Mouse (Mus musculus) forebrain, embryonic 10.5 days (tissue): ENCODE results near the gene Scrg1. TPM values are rescaled to one million over a fixed set of nuclear protein-coding genes. Genes with fewer than 3 reads are reported as not detected.
"Not testable (repeated sequence)": the region's sequence is repeated elsewhere in the genome, so short reads cannot be mapped to it uniquely, and the experiment has no call there.

Experiments used
- DNase-seq: peaks from one replicate; pipeline ENCODE4 v3.0.0-alpha.2; 2017; ENCODE audit warnings: low spot score; ENCODE audit errors: extremely low spot score
- H3K27ac ChIP-seq: fragments of 300-500 bp; sonication (generic); 2 replicates; pipeline ENCODE4 v1.5.1; 2016; ENCODE audit warnings: mild to moderate bottlenecking
- H3K27me3 ChIP-seq: fragments of 300-500 bp; sonication (generic); 2 replicates; pipeline ENCODE4 v1.6.1; 2016; ENCODE audit warnings: mild to moderate bottlenecking; ENCODE audit not compliant: poor library complexity, severe bottlenecking
- H3K36me3 ChIP-seq: fragments of 300-500 bp; sonication (generic); replicated peaks from 2 replicates; pipeline ENCODE4 v1.6.1; 2016; ENCODE audit warnings: mild to moderate bottlenecking, moderate library complexity
- H3K4me1 ChIP-seq: fragments of 300-500 bp; sonication (generic); 2 replicates; pipeline ENCODE4 v1.6.1; 2016
- H3K4me3 ChIP-seq: fragments of 300-500 bp; sonication (generic); 2 replicates; pipeline ENCODE4 v1.5.1; 2016; ENCODE audit warnings: mild to moderate bottlenecking, moderate library complexity
- H3K9me3 ChIP-seq: fragments of 300-500 bp; sonication (generic); 2 replicates; pipeline ENCODE4 v1.6.1; 2016; ENCODE audit warnings: mild to moderate bottlenecking, moderate library complexity
- WGBS: fragments of 180-500 bp; shearing (Covaris S2); methylation state at CpG from one replicate; pipeline ENCODE4 v1.1.7; 2016; 5-methylcytosine and 5-hydroxymethylcytosine counted together
- polyA plus RNA-seq: library from polyadenylated mRNA; unstranded; fragments of >200 nt; fragmentation: Nextera tagmentation; extraction: Ambion mirVana; gene quantifications from 2 replicates; pipeline ENCODE4 v1.2.1, GENCODE M21; 2016

Scrg1 gene
- not detected in 2 replicates for polyA plus RNA-seq

GRCm38 (mm10) chr8:57455765-57456164 lies at the start of gene Scrg1:
TSS of gene Scrg1 (plus strand) at chr8:57455923.
- Histone ChIP-seq H3K9me3 (no peaks in the 10 kb centered on the region), H3K4me3 (no peak within 1 kb of the TSS), H3K27ac (no peak within 1 kb of the TSS), H3K36me3 (no peaks in the 10 kb centered on the region), H3K27me3 (no peaks in the 10 kb centered on the region), H3K4me1 (no peaks in the 10 kb centered on the region)
- WGBS: 64% methylated on average over 3 of the region's 3 CpGs
- no peak for DNase-seq

- Histone ChIP-seq H3K4me1 (peaks cover 39% of the 10 kb centered on the region), H3K4me3 (no peak overlapping the region), H3K9me3 (no peaks in the 10 kb centered on the region), H3K27me3 (peaks cover 54% of the 10 kb centered on the region), H3K27ac (no peak overlapping the region), H3K36me3 (no peaks in the 10 kb centered on the region)
- WGBS: 84% methylated on average over 4 of the region's 4 CpGs
- DNase-seq: no peak
Measured at GRCm38 (mm10) chr8:57406366-57406765, 49.4 kb upstream of the Scrg1 start.

GRCm38 (mm10) chr8:57409333-57409732 lies 46.4 kb upstream of the Scrg1 start:
- 15% methylated on average over 2 of the region's 2 CpGs for WGBS
- H3K27ac ChIP-seq: no peak overlapping the region

DNA sequence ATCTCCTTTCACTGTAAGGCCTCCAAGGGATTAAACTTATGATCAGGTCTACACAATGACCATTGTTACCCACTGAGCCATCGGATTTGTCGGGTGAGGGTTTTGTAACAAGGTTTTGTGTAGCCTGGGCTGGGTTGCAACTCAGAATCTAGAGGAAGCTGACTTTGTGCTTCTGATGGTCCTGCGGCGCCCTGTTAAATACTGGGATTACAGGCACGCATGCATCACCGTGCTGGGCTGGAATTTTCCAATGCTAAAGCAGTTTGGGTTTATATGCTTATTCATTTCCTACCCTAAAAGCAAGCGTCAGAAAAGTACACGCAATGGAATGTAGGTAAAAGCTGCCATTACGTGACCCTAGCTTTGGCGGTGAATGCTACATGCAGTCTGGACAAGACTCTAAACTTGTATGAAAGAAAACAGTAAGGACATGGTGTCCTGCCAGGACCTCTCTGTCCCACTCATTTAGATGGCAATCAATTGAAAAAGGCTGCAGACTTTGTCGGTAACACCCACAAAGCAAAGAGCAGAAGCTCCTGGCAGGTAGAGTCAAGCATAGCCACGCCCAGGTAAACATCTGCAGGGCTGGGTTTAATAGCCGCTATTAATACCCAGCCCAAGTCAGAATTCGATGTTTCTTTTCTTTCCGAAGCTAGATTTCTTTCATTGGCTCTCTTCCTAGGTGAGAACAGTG lies 45.8 kb upstream of the Scrg1 start:
- Histone ChIP-seq H3K4me3 (peak overlapping the region; percentile 42), H3K27ac (no peak overlapping the region), H3K27me3 (peaks cover 67% of the 10 kb centered on the region), H3K36me3 (no peaks in the 10 kb centered on the region), H3K9me3 (no peaks in the 10 kb centered on the region), H3K4me1 (peaks cover 28% of the 10 kb centered on the region)
- DNase-seq: no peak
- WGBS: 14% methylated on average over 15 of the region's 15 CpGs

More at GRCm38 (mm10) chr8:57409333-57409732, 46.4 kb upstream of the Scrg1 start:
- DNase-seq: no peak
- Histone ChIP-seq H3K4me3 (no peak overlapping the region), H3K27me3 (peaks cover 67% of the 10 kb centered on the region), H3K9me3 (no peaks in the 10 kb centered on the region), H3K4me1 (peaks cover 33% of the 10 kb centered on the region), H3K36me3 (no peaks in the 10 kb centered on the region)

DNA sequence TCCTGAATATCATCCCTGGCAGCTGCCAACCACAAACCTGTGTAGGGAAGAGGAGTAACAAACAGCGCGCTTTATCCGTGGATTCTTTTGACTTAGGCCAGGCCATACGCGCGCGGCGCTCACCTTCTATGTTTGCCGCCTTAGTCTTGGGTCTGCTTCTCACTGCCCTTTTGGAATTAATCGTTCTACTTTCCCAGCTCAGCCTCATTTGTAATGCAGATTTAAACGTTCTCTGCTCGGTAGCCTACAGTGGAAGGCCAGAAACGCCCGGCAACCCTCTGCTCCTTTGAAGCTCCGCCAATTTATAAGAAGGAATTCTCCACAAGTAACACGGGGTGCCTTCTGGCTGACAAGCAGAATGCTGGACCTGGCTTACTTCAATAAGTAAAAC lies 45.3 kb upstream of the Scrg1 start:
- peaks cover 67% of the 10 kb centered on the region for H3K27me3 ChIP-seq

DNA sequence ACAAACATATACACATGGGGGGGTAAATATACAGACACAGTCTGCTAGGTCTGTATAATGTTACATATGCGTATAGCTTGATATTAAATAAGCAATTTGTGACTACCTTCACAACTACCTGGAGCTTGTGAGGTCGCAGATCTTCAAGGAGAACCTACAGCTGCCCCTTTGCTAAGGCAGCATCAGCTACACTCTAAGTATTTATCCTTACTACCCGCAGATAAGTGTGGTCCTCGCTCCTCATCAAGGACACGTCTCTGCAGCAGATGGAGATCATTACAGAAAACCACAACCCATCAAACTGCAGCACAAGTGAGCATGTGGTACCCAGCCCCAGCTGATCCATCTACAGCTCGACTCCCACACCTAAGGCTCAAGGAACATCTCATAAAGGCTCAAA lies 44.4 kb upstream of the Scrg1 start:
- no peak overlapping the region for H3K4me3 ChIP-seq
- no peaks in the 10 kb centered on the region for H3K9me3 ChIP-seq
- DNase-seq: no peak
- H3K27me3 ChIP-seq: peaks cover 63% of the 10 kb centered on the region
- H3K4me1 ChIP-seq: peaks cover 19% of the 10 kb centered on the region
- H3K36me3 ChIP-seq: no peaks in the 10 kb centered on the region
- WGBS: 88% methylated on average over 6 of the region's 6 CpGs
- H3K27ac ChIP-seq: no peak overlapping the region

More for the DNA sequence above, 45.3 kb upstream of the Scrg1 start:
- Histone ChIP-seq H3K36me3 (no peaks in the 10 kb centered on the region), H3K4me3 (peak overlapping the region; percentile 42), H3K4me1 (peaks cover 22% of the 10 kb centered on the region), H3K9me3 (no peaks in the 10 kb centered on the region), H3K27ac (no peak overlapping the region)
- peak; percentile 45 for DNase-seq
- WGBS: 3% methylated on average over 16 of the region's 16 CpGs

DNA sequence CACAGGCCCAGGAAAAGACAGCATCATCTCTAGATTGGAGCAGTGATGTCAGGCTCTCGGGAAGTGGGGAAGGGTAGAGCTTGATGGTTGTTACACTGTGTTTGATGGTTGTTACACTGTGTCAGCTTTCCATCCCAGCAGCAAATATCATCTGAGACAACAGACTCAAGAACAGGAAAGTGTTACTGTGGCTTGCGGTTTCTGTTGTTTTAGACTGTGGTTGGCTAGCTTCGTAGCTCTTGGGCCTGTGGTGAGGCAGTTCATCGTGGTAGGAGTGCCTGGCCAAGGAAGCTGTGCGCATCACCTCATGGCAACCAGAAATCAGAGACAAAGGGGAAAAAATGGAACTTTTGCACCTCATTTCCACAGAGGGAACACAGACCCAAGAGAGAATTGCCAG lies 38.9 kb upstream of the Scrg1 start:
- no peaks in the 10 kb centered on the region for H3K36me3 ChIP-seq
- no peaks in the 10 kb centered on the region for H3K4me1 ChIP-seq
- DNase-seq: no peak
- H3K27me3 ChIP-seq: peaks cover 9% of the 10 kb centered on the region
- H3K4me3 ChIP-seq: no peak overlapping the region
- H3K27ac ChIP-seq: no peak overlapping the region
- WGBS: 92% methylated on average over 5 of the region's 5 CpGs
- H3K9me3 ChIP-seq: no peaks in the 10 kb centered on the region

- H3K27ac ChIP-seq: no peak overlapping the region
- no peaks in the 10 kb centered on the region for H3K36me3 ChIP-seq
- H3K27me3 ChIP-seq: peaks cover 6% of the 10 kb centered on the region; the same call in 1 of the 2 replicates
- 17% methylated on average over 3 of the region's 3 CpGs for WGBS
- DNase-seq: no peak
- peaks cover 10% of the 10 kb centered on the region for H3K4me1 ChIP-seq
- H3K4me3 ChIP-seq: no peak overlapping the region
- H3K9me3 ChIP-seq: no peaks in the 10 kb centered on the region
Measured at GRCm38 (mm10) chr8:57426074-57426473, 29.6 kb upstream of the Scrg1 start.

GRCm38 (mm10) chr8:57427581-57428366 lies 27.9 kb upstream of the Scrg1 start:
- WGBS: 79% methylated on average over 18 of the region's 18 CpGs
- no peaks in the 10 kb centered on the region for H3K36me3 ChIP-seq
- H3K4me1 ChIP-seq: peaks cover 10% of the 10 kb centered on the region
- no peaks in the 10 kb centered on the region for H3K9me3 ChIP-seq
- no peak overlapping the region for H3K27ac ChIP-seq
- H3K27me3 ChIP-seq: peaks cover 6% of the 10 kb centered on the region; the same call in 1 of the 2 replicates
- DNase-seq: no peak
- no peak overlapping the region for H3K4me3 ChIP-seq

DNA sequence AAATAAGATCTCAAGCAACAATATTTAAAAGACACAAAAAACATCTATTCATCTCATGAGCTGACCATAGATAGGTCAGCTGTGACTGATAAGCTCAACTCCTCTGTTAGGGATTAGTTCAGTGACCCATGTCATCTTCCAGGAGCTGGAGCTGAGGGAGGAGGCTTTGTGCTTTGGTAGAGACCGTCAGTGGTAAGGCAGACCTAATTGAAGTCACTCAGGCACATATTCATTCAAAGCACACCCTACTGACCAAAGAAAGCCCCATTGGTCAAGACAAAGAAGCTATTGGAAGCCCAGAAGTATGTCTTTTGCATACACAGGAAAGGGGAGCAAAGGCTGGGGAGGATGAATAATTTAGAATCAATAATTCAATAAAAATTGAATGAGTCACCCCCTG lies 27.2 kb upstream of the Scrg1 start:
- Histone ChIP-seq H3K36me3 (no peaks in the 10 kb centered on the region), H3K27ac (no peak overlapping the region), H3K4me1 (peaks cover 10% of the 10 kb centered on the region), H3K4me3 (no peak overlapping the region), H3K9me3 (no peaks in the 10 kb centered on the region), H3K27me3 (peaks cover 6% of the 10 kb centered on the region; the same call in 1 of the 2 replicates)
- DNase-seq: no peak
- WGBS: 0% methylated on average over 1 of the region's 1 CpGs

DNA sequence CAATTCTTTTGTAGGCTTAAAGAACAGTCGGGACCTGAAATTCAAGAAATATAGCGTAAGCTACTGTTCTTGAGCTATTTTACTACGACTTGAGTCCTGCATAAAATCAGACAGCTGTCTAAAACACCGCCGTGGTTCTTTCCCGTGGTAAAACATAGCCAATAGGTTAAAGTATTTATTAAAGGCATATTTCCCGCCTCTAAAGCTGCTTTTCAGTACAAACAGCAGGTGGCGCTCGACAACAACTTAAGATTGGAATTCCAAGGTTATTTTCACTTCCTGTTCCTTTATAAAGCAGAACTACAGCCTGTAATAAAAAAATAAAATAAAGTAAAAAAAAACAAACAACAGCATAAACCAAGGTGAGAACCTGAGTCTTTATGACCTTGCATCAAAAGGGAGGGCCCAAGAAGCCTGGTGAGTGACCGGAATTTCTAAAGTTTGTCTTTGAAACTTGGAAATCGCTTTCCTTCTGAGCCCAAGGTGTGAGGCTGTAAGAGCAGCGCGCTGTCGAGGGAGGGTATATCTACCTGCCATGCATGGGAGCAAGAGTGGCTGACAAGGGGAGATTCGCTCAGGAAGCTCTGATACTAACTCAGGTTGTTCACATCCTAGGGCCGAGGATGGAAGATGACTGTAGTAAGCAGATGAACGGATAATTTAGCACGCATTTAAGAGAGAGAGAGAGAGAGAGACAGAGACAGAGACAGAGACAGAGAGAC lies 26.4 kb upstream of the Scrg1 start:
- WGBS: 40% methylated on average over 18 of the region's 18 CpGs
- Histone ChIP-seq H3K27me3 (peaks cover 6% of the 10 kb centered on the region; the same call in 1 of the 2 replicates), H3K36me3 (no peaks in the 10 kb centered on the region), H3K4me1 (peaks cover 10% of the 10 kb centered on the region), H3K4me3 (peak overlapping the region; percentile 20), H3K27ac (no peak overlapping the region), H3K9me3 (no peaks in the 10 kb centered on the region)
- DNase-seq: peak; percentile 63

DNA sequence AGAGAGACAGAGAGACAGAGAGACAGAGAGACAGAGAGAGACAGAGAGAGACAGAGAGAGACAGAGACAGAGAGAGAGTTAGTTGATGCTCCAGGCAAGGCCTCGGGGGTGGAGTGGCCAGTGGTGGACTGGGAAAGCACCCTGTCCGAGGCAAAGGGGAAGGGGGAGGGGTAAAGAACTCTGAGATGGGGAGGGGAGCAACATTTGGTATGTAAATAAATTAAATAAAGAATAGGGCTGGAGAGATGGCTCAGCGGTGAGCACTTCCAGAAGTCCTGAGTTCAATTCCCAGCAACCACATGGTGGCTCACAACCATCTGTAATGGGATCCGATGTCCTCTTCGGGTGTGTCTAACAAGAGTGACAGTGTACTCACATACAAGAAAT lies 25.8 kb upstream of the Scrg1 start:
- not testable (repeated sequence) for H3K27ac ChIP-seq, H3K36me3 ChIP-seq, H3K4me3 ChIP-seq, H3K27me3 ChIP-seq, H3K9me3 ChIP-seq, DNase-seq
- WGBS: 65% methylated on average over 5 of the region's 5 CpGs
- peaks cover 10% of the 10 kb centered on the region for H3K4me1 ChIP-seq
